Mouse (Mus musculus) T-helper 17 cell (primary cell): ENCODE measurements around the gene Dus4l.

Experiments used
- in situ Hi-C, 2 experiments: fragments of 300-600 bp; cut with MboI, MseI; formaldehyde crosslinking; loops; 1 replicate in 1 of 2; 2 replicates in 1 of 2; pipeline ENCODE4 v1.15.1; 2025; ENCODE audit warnings: high pct_unique_total_duplicates in 2 of 2

Gene Dus4l

DNA sequence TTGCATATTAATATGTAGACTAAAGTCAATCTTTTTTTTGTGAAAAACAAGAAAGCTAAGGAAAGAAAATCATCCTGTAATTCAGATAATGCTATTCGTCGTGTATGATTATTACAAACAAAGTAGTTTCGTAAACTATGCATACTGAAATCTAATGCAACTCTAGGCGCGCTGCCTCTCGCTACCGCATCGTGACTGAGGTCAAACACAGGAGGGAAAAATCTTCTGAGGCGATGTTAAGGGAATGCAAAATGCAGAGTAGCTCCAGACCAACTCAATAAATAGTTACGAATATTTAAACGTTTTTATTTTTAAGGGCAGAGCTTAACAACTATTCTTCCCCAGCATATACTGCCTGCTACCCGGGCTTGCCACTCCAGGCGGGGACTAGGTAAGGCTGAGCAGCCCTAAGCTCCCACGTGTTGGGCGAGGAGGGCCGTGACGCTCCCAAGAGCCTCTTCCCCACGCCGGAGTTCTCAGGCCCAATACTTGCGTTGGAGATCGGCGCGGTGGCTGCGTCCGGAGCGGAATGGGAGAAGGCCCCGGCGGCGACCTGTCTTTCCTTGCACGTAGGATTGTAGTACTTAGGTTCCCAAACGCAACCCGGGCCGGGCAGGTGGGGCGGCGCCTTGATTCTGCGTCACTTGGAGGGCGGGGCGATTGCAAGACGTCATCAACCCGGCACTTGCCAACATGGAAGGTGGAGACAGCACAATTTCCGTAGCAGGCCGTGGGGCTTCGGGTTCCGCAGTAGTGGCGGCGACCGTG is at the start of gene Dus4l, which contains the start of gene Cog5:
Gene Dus4l, minus strand, starts transcription at position 630 of the 768 bp plus-strand sequence.
Gene Cog5, plus strand, starts transcription at position 673 of the 768 bp plus-strand sequence.
- in situ Hi-C loops = loop anchor here (10.0 to 25.0 kb wide), 3 partner anchors 550 to 1508 kb away; partner anchors contain the start of genes Acp1 (in 1 of the 2), Pik3cg (in 1 of the 2) and Sh3yl1 (in 1 of the 2)

DNA sequence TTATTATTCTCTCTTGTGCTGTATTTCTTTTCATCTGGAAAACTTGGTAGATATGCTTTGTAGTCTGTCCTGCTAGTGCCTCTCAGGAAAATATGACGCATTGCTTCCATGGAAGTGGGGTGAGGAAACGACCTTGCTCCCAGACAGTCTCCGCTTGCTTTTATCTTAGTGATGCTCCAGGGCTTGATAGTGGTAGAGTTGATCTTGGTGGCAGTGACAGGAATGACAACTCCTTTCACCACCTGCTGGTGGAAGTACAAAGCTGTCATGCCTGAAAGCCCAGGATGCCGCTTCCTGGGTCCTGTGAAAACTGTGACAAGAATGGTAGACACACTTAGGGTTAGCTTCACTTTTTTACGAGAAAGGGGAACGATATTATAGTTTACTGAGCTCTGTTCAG is 49.3 kb upstream of the Dus4l start:
- in situ Hi-C loops = no loop called here

DNA sequence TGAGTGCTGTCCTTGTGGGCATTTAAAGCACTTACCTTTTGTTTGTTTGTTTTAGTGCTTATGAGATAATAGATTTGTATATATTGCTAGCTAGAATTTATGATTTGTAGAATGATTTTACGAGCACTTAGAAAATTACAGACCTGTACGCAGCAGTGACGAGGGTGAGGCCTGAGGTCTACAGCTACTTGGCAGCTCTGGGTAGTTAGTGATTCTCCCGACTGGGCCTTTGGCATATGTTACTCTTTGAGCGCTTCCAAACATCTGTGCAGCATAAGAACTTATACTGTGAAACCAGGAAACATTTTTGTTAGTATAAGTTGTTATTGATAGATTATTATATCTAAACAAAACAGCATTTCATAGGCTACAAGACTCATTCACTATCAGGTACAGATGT is 46.8 kb upstream of the Dus4l start:
- in situ Hi-C loops = no loop called here

DNA sequence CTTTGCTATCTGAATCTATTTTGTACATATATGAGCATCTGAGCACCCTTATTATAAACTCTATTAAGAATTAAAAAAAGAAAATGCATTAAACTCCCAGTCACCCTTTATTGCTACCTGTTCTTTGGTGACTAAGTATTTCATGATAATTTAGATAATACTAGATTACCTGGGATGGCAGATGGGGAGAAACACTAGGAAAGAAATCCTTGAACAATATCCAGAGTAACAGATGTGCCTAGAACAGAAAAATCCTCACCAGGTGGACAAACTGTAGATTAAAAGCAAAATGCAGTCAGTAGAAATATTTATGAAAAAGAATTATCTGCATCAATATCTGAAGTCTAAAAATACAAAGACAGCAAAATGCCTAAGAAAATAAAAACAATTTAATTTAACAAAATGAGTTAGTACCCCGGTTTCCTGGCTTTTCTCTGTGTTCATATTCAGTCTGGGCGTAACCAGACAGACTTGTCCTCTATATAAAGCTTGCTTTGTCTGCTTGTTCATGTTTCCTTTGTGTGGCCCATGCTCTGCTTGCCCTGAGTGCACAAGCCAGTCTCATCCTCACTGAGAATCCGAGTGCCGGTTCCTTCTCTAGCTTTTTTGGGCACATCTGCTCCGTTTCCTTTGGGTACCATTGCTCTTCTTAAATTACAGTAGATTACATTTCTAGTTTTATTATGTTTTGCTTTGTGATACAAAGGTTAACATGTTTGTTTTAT is 46.2 kb upstream of the Dus4l start:
- in situ Hi-C loops = no loop called here

DNA sequence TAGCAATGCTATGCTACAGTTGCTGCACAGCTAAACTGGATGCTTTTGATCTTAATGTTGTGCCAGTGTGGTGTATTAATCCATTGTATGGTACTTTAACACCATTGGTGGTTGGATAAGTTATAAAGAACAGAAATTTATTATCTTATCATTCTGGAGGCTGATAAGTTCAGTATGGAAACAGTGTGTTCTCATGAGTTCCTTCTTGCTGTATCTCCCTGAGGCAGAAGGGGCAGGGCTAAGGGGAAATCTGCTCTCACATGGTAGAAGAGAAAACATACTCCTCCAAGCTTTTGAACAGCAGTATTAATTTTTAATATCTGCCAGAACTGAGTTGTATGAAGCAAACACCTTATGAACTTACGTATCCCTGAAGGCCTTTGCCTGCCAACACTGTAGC is 38.7 kb upstream of the Dus4l start:
- in situ Hi-C loops = no loop called here

DNA sequence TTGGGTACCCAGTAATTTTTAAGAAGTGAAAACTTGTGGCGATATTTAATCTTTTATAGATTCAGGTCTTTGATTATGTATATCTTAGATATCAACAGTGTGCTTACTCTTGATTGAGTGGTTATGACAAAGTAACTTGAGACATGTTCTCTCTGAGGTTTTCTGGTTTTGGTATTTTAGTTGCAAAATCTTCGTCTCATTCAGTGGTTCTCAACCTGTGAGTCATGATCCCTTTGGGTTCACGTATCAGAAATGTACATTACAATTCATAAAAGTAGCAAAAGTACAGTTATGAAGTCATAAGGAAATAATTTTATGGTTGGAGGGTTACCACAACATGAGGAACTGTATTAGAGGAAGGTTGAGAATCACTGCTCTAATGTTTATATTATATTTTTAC is 32.1 kb upstream of the Dus4l start:
- in situ Hi-C loops = no loop called here

DNA sequence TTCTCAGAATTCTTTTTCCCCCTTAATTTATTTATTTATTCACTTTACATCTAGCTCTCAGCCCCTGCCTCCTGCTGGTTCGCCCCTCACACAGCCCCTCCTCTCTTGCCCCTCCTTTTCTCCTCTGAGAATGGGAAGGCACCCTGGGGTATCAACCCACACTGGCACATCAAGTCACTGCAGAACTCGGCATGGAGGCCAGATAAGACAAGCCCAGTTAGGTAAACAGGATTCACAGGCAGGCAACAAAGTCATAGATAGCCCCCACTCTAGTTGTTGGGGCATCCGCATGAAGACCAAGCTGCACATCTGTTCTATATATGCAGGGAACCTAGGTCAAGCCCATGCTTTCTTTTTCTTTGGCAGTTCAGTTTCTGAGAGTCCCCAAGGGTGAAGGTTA is 12.6 kb upstream of the Dus4l start:
- in situ Hi-C loops = loop anchor here (25.0 kb wide), 2 partner anchors 755 to 1495 kb away; partner anchors contain the start of genes Acp1 (in 1 of the 2) and Sh3yl1 (in 1 of the 2)

DNA sequence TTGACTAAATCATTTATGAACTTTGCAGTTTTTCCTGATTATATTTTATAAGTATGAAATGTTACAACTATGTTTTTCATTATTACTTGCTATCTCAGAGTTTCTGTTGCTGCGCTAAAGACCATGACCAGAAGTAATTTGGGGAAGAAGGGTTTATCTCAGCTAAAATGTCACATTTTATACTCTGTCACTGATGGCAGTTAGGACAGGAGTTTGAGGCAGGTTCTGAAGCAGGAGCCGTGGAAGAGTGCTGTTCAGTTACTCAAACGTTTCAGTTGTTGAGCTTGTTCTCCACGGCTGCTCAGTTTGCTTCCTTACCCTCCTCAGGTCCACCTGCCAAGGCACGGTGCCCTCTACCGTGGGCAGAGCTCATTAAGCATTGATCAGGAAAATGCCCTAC is 11.4 kb upstream of the Dus4l start:
- in situ Hi-C loops = loop anchor here (25.0 kb wide), 2 partner anchors 754 to 1496 kb away; partner anchors contain the start of genes Acp1 (in 1 of the 2) and Sh3yl1 (in 1 of the 2)

DNA sequence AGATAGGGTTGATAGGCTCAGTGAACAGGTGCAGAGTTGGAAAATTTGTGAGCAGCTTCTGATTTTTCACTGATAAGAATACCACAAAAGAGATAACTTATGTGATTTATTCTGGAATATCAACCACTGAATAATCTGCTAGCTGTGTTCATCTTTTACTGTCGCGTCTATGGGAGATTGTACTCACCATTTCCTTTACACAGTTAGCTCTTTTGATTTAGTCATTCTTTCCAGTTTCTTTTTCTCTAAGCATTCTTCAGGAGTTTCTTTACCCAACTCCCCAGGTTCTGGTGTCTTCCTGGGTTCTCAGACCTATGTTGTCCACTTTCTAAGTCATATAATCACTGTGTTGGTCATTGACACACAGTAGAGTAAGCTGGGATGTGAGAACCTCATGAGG is 2.2 kb upstream of the Dus4l start:
- in situ Hi-C loops = loop anchor here (10.0 to 25.0 kb wide), 3 partner anchors 548 to 1505 kb away; partner anchors contain the start of genes Acp1 (in 1 of the 2), Pik3cg (in 1 of the 2) and Sh3yl1 (in 1 of the 2)

DNA sequence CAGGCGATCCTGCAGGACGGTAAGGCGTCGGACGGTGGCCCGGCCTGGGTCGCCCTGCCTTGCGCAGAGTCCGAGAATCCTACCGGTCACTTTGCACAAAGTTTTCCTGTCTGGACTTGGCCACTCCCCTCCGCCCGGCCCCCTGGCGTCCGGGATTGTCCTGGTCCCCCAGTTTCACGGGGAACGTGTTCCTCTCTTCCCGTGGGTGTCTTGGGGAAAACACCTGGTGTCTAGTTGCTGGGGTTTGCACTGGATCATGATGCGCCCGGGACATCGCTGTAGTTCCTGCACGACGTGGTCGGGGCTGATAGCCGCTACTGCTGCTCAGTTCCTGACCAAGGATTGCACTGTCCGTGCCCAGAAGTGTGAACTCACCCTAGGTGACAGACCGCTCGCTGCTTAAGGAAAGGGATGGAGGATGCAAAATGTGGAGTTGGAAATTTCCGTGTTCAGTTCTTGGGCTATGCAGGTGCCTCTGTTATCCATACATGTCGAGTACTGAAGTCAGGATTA is 395 bp upstream of the Dus4l start:
- in situ Hi-C loops = loop anchor here (10.0 to 25.0 kb wide), 3 partner anchors 550 to 1507 kb away; partner anchors contain the start of genes Acp1 (in 1 of the 2), Pik3cg (in 1 of the 2) and Sh3yl1 (in 1 of the 2)

DNA sequence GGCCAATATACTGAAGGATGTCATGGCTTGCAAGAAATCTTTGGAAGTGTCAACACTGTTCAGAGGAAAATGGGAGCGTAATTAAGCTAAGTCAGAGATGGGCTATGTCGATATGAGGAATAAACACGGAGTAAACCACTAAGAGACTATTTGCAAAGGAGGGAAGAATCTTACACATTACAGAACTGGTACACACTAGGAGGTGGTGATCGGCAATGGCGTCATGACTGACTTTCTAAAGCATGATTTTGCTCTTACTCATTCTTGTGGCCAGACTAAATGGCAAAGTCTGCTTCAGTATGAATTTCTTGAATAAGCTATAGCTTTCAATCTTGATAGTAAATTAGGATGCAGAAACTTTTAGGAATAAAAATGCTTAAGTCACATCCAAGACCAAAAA is 1.0 kb downstream of the Dus4l start:
- in situ Hi-C loops = loop anchor here (10.0 to 25.0 kb wide), 3 partner anchors 551 to 1509 kb away; partner anchors contain the start of genes Acp1 (in 1 of the 2), Pik3cg (in 1 of the 2) and Sh3yl1 (in 1 of the 2)

DNA sequence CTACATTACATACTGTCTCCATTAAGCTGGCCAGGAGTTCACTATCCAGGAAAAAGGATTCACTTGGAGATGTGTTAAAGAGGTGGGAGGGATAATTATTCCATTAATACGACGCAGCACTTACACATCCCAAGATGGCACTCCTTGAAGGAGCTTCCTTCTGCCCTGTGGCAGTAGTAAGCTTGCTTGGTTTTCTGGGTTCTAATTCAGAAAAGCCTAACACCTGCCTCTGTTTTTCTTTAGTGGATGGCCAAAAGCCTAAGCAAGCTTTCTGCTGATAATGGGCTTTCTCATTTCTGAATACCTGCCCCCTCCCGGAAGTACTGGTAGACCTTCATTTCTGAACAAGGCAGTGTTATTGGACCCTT is 19.4 kb downstream of the Dus4l start:
- in situ Hi-C loops = loop anchor here in 1 of 2 experiments (10.0 to 25.0 kb wide), 2 partner anchors 302 to 1050 kb away; partner anchors contain the start of gene Tmem18

DNA sequence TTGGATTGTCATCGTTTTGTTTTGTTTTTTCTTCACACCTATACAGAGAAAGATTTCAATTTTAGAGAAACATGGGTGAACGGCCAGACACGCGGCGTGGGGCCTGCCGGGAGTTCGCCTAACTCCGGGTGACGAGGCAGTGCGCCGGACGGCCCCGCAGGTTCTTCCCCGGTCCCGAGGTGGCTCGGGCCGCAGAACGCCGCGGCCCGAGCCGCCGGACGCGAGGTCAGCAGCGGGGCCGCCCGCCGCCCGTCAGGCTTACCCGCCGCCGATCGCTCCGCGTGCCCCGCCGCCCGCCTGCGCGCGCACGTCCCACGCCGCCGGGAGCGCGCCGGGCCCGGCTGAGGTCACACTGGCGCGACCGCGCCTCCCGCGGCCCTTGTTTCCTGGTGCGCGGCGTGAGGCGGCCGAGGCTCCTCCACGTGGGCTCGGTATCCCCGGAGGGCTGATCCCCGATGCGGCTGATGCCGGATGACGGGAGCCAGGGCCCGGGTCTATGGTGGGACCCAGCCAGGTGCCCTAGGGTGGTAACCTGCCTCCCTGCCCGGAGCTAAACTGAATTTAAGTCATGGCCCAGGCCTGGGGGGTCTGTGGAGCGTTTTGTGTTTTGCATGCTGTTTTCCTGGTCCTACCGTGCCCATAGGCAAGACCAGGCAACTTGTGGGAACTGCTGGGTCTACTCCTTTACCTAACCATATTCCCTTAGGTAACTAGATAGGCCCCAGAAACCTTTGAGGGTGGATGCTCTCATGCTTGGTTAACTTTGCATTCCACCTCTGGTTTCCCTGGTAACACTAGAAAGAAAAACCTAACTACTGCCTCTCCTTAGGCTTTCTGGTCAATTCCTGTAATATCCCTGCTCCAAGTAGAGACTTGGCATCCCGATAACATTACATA is 20.0 kb downstream of the Dus4l start, which contains the start of gene Bcap29:
Gene Bcap29, minus strand, starts transcription at position 316 of the 897 bp plus-strand sequence.
- in situ Hi-C loops = loop anchor here in 1 of 2 experiments (10.0 to 25.0 kb wide), 2 partner anchors 303 to 1050 kb away; partner anchors contain the start of gene Tmem18

DNA sequence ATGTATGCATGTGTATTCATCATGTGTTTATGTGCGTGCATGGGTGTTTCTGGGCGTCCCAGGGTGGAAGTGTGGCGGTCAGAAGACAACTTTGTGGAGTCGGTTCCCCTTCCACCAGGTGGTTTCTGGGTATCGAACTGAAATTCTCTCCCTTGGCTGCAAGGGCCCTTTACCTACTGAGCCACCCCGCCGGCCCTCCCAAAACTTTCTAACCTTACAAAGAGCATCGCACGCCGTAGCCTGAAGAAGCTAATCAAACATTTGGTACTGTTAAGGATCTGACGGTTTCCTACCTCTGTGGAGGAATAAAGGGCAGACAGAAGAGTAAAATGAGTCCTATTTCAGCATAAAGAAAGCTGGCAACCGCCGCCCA is 20.7 kb downstream of the Dus4l start:
- in situ Hi-C loops = loop anchor here in 1 of 2 experiments (10.0 to 25.0 kb wide), 2 partner anchors 303 to 1049 kb away; partner anchors contain the start of gene Tmem18

DNA sequence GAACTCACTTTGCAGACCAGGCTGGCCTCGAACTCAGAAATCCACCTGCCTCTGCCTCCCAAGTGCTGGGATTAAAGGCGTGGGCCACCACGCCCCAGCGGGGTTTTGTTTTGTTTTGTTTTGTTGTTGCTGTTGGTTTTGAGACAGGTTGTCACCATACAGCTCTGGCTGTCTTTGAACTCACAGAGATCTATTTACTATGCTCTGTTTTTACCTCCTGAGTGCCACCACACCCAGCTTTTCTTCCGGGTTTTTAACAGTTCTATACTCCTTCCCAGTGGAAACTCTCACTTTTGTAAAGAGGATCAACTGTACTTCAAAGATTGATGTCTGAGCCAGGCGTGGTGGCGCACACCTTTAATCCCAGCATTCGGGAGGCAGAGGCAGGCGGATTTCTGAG is 26.2 kb downstream of the Dus4l start:
- in situ Hi-C loops = loop anchor here in 1 of 2 experiments (25.0 kb wide), 1 partner anchor 309 kb away; no protein-coding TSS in a partner anchor

DNA sequence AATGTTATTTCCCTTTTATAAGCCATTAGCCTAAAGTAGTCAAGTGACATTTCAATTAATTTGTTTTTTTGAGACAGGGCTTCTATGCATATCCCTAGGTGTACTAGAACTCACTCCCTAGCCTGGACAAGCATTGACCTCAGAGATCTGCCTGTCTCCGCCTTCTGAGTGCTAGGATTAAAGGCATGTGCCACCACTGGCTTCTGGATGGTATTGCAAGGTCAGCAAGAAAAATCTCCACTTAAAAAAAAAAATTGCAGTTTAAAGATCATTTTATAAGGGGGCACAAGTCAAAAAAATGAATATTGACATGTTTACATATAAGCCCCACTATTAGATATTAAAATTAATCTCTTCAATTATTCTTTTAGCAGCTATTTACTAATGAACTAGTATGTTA is 29.6 kb downstream of the Dus4l start:
- in situ Hi-C loops = loop anchor here in 1 of 2 experiments (25.0 kb wide), 1 partner anchor 312 kb away; no protein-coding TSS in a partner anchor

DNA sequence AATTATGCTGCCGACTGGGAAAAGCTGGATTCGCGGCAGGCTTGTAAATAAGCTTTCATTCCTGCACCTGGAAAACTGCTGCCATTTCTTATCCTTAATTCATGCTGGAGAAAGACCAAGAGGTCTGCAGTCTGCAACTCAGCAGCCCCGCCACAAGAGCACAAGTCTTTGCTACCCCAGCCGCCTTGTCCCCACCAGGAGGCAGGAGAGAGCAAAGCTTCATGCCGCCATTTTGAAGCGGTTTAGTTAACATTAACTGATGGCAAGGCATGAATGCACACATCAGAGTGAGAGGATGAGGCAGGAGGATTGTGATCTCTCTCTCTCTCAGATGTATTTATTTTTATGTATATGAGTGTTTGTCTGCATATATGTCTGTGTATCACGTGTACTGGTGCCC is 34.5 kb downstream of the Dus4l start:
- in situ Hi-C loops = loop anchor here in 1 of 2 experiments (5.0 kb wide), 1 partner anchor 52 kb away; no protein-coding TSS in a partner anchor

DNA sequence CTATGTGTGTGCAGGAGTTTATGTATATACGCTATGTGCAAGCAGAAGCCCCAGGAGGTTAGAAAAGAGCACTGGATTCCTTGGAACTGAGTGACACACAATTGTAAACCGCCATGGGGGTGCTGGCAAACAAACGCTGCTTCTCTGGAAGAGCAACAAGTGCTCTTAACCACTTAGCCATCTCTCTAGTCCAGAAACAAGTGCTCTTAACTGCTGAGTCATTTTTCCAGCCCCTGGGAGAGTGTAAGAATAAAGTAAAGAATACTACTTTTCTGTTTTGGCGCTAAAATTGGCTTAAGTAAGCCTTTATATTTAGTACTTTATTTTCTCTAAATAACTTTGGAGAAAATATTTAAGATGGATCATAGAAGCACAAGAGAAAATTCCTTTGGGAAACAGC is 41.3 kb downstream of the Dus4l start:
- in situ Hi-C loops = loop anchor here in 1 of 2 experiments (5.0 kb wide), 1 partner anchor 499 kb away; no protein-coding TSS in a partner anchor

DNA sequence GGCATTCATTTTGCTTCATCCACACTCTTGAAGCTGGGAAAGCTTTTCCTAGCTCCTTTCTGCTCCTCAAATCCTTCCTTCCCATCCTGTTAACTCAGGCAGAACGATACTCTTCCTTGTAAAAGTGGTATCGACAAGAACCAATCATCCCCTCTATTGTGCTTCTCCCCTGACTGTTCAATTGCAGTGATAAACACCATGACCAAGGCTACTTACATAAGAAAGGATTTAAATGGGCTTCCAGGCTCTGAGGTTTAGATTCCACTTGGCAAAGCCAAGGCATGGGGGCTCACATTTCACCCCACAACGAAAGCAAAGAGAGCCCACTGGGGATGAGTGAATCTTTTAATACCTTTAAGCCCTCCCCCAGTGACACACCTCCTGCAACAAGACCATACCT is 46.5 kb downstream of the Dus4l start:
- in situ Hi-C loops = loop anchor here in 1 of 2 experiments (10.0 kb wide), 1 partner anchor 1117 kb away; no protein-coding TSS in a partner anchor

DNA sequence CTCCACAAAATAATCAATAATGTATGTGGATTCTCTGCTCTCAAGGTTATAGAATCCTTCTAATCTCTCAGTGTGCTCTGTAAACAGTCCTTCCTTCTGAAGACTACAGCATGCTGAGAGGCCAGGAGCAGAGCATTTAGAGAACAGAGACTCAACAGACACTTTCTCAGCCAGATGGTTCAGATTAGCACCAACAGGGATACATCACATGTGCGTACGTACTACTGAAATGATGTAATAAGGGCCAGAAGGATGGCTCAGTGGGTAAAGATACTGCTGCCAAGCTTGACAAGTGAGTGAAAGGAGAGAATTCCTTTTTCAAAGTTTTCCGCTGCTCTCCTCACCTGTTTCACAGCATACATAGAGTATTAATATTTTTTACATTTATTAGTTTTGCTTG is 49.7 kb downstream of the Dus4l start:
- in situ Hi-C loops = loop anchor here in 1 of 2 experiments (10.0 kb wide), 1 partner anchor 1120 kb away; no protein-coding TSS in a partner anchor
